Mouse (Mus musculus): Measurements from ENCODE around the gene Serpini1. TPM values are rescaled to one million over a fixed set of nuclear protein-coding genes. Genes with fewer than 3 reads are reported as not detected.

The Serpini1 gene
- polyA plus RNA-seq, 1 experiment from 2014 or later, result 22.3 TPM

DNA sequence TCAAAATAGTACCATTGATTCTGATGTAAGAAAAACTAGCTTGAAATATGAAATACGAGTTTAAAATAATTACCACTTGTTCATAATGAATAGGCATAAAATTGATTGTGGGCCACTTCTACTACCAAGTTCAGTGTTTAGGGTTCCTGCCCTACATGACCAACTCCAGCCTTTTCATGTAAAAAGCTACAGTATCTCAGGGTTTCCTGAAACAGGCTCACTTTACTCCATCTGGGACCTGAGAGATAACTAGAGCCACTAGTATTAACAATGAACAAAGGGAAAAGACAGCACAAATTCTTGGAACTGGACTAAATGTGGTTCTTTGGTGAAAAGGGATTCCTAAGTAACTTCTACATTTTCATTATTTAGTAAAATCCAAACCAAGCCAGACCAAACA, 13.1 kb upstream of the Serpini1 start:
- ATAC-seq (replicated peaks; ENCODE audit: low FRiP score) (no peak), DNase-seq (ENCODE audit: low spot score) (no peak)
- no peak overlapping the region for H3K27ac ChIP-seq (ENCODE audit: low read depth, low read length)
- H3K36me3 ChIP-seq (ENCODE audit: control insufficient read depth, insufficient read depth, low read length), result no peaks in the 10 kb centered on the region
- no peaks in the 10 kb centered on the region for H3K4me1 ChIP-seq (replicated peaks; ENCODE audit: control insufficient read depth, insufficient read depth, low read length)
- no peak overlapping the region for H3K4me2 ChIP-seq (ENCODE audit: low read depth, low read length, severe bottlenecking)
- WGBS, result 93% methylated on average over 1 of the region's 1 CpGs
- H3K4me3 ChIP-seq (ENCODE audit: low read depth, low read length), result no peak overlapping the region
- no peak overlapping the region for H3K9ac ChIP-seq (ENCODE audit: low read length)
- no peaks in the 10 kb centered on the region for H3K9me3 ChIP-seq (ENCODE audit: control insufficient read depth, low read length)
- no peaks in the 10 kb centered on the region for H3K27me3 ChIP-seq (ENCODE audit: control insufficient read depth, insufficient read depth, low read length)

DNA sequence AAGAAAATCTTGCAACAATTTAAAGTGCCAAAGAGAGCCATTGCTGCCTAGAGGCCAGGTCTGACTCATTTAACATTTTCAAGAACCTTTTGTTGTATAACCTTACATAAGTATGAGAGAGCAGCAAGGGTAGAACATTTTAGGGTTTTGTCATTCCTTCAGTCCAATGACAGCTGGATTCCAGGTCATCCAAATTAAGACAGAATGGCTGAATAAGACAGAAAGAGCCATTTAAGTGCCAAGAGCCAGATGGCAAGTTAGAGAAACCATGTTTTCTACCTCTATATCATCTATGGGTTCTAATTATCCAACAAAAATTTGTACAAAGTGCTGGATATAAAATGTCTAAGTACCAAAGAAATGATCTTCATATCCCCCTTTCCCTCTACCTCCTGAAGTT, 6.1 kb upstream of the Serpini1 start:
- H3K27me3 ChIP-seq (ENCODE audit: control insufficient read depth, insufficient read depth, low read length), result no peaks in the 10 kb centered on the region
- DNase-seq (ENCODE audit: low spot score) (no peak), ATAC-seq (replicated peaks; ENCODE audit: low FRiP score) (no peak)
- no peak overlapping the region for H3K27ac ChIP-seq (ENCODE audit: low read depth, low read length)
- H3K9ac ChIP-seq (ENCODE audit: low read length), result no peak overlapping the region
- H3K36me3 ChIP-seq (ENCODE audit: control insufficient read depth, insufficient read depth, low read length), result no peaks in the 10 kb centered on the region
- peaks cover 3% of the 10 kb centered on the region; the same call in 1 of the 2 replicates for H3K4me1 ChIP-seq (replicated peaks; ENCODE audit: control insufficient read depth, insufficient read depth, low read length)
- H3K4me2 ChIP-seq (ENCODE audit: low read depth, low read length, severe bottlenecking), result no peak overlapping the region
- H3K4me3 ChIP-seq (ENCODE audit: low read depth, low read length), result no peak overlapping the region
- H3K9me3 ChIP-seq (ENCODE audit: control insufficient read depth, low read length), result no peaks in the 10 kb centered on the region

DNA sequence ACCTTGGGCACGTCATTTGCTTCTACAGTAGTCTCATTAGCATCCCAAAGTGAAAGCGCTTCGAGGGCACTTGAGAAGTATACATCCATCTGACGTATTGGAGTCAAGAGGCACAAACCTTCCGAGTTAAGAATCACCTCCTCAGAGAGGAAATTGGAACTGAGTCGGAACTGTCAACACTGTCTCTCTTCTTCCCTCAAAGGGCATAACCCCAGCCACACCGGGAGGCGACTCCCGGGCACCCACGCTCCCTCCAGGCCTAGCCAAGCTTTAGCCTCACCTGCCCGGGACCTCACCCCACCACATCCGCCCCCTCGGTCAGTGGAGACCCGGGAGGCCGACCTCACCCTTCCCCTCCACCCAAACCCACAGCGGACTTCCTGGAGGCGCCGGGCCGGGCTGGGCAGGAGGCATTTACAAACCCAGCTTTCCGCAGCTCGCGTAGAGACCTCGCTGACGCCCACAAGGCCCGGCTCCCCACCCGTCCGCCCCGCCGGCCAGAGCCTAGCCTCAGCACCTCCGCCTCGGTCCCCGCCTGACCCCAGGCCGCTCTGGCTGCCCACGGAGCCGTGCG, 1.1 kb upstream of the Serpini1 start:
- Histone ChIP-seq H3K9ac (ENCODE audit: low read length) (peak overlapping the region; percentile 71), H3K4me1 (replicated peaks; ENCODE audit: control insufficient read depth, insufficient read depth, low read length) (peaks cover 3% of the 10 kb centered on the region; the same call in 1 of the 2 replicates), H3K4me3 (ENCODE audit: low read depth, low read length) (peak overlapping the region; percentile 88), H3K27me3 (ENCODE audit: control insufficient read depth, insufficient read depth, low read length) (no peaks in the 10 kb centered on the region), H3K9me3 (ENCODE audit: control insufficient read depth, low read length) (no peaks in the 10 kb centered on the region), H3K4me2 (ENCODE audit: low read depth, low read length, severe bottlenecking) (peak overlapping the region; percentile 73), H3K36me3 (ENCODE audit: control insufficient read depth, insufficient read depth, low read length) (no peaks in the 10 kb centered on the region), H3K27ac (ENCODE audit: low read depth, low read length) (peak overlapping the region; percentile 27; the same call in 1 of the 2 replicates)
- DNase-seq (ENCODE audit: low spot score) (no peak), ATAC-seq (replicated peaks; ENCODE audit: low FRiP score) (peak; percentile 4; the same call in 1 of the 2 replicates)
- under 1% methylated on average over 36 of the region's 36 CpGs for WGBS

DNA sequence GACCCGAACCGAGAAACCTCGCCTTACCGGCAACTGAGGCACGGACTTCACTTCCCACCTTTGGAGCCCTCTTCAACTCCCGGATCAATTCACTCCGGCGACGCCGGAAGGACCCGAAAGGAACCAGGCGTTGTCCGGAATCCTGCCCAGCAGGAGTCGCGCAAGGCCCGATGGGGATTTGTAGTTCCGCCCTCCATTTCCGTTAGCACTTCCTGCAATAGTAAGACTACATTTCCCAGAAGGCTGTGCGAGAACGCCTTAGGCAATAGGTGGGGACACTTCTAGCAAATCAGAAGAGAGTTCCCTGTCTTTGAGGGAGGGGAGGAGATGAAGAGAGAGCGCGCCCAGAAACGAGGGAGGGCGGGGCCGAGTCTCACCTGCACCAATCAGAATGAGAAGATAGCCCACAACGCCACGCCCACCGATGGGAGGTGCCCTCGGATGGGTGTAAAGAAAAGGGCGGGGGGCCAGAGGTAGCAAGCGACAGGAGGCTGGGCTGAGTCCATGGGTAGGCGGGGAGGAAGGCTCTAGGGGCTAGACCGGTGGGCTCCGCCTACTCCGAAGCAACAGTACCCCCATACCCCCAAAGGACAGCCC, 554 bp upstream of the Serpini1 start, which contains the start of gene Pdcd10:
Gene Pdcd10 (minus strand): TSS at position 162 of the 597 bp plus-strand sequence.
- DNase-seq (ENCODE audit: low spot score) (peak; percentile 100), ATAC-seq (replicated peaks; ENCODE audit: low FRiP score) (peak; percentile 97)
- Histone ChIP-seq H3K36me3 (ENCODE audit: control insufficient read depth, insufficient read depth, low read length) (no peaks in the 10 kb centered on the region), H3K27ac (ENCODE audit: low read depth, low read length) (peak within 1 kb of the TSS; percentile 70), H3K4me3 (ENCODE audit: low read depth, low read length) (peak within 1 kb of the TSS; percentile 88), H3K4me2 (ENCODE audit: low read depth, low read length, severe bottlenecking) (peak within 1 kb of the TSS; percentile 73), H3K27me3 (ENCODE audit: control insufficient read depth, insufficient read depth, low read length) (no peaks in the 10 kb centered on the region), H3K9me3 (ENCODE audit: control insufficient read depth, low read length) (no peaks in the 10 kb centered on the region), H3K4me1 (replicated peaks; ENCODE audit: control insufficient read depth, insufficient read depth, low read length) (peaks cover 3% of the 10 kb centered on the region; the same call in 1 of the 2 replicates), H3K9ac (ENCODE audit: low read length) (peak within 1 kb of the TSS; percentile 71)
- WGBS, result under 1% methylated on average over 35 of the region's 35 CpGs

DNA sequence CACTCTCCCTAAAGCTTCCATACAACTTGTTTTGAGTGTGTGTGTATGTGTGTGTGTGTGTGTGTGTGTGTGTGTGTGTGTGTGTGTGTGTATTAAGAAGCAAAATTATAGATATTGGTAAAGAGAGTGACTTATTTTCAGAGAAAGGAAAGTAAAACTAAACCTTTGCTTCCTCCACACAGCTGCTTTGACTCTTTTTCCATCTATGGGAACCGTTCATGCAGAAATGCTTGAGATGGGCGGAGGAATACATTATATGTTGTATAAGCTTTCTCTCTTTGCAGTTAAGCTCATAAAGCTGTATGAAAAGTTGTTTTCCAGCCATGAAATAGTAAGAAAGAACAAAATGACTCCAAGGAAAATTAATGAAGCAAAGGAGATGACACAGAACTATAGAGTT, 16.7 kb downstream of the Serpini1 start:
- Histone ChIP-seq H3K4me2 (ENCODE audit: low read depth, low read length, severe bottlenecking) (no peak overlapping the region), H3K27me3 (ENCODE audit: control insufficient read depth, insufficient read depth, low read length) (no peaks in the 10 kb centered on the region), H3K9me3 (ENCODE audit: control insufficient read depth, low read length) (no peaks in the 10 kb centered on the region), H3K36me3 (ENCODE audit: control insufficient read depth, insufficient read depth, low read length) (no peaks in the 10 kb centered on the region), H3K27ac (ENCODE audit: low read depth, low read length) (no peak overlapping the region), H3K4me3 (ENCODE audit: low read depth, low read length) (no peak overlapping the region), H3K4me1 (replicated peaks; ENCODE audit: control insufficient read depth, insufficient read depth, low read length) (no peaks in the 10 kb centered on the region), H3K9ac (ENCODE audit: low read length) (no peak overlapping the region)
- DNase-seq (ENCODE audit: low spot score), result no peak
- no peak for ATAC-seq (replicated peaks; ENCODE audit: low FRiP score)
- 70% methylated on average over 2 of the region's 2 CpGs for WGBS

DNA sequence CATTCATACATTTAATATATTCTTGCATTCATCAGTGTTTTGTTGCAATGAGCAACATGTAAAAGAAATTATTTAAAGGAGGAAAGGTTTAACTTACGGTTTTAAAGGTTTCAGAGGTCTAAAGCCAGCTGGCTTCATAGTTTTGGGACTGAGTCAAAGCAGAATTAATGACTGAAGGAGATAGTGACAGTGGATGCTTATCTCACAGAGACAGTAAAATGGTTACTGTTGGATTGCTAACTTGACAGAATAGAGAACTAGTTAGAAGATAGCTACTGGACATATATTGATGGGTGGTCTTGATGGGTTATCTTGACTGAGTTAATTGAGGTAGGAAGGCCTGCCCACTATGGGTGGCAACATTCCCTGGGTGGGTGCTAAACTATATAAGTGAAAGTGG, 18.2 kb downstream of the Serpini1 start:
- Histone ChIP-seq H3K9ac (ENCODE audit: low read length) (no peak overlapping the region), H3K27me3 (ENCODE audit: control insufficient read depth, insufficient read depth, low read length) (no peaks in the 10 kb centered on the region), H3K27ac (ENCODE audit: low read depth, low read length) (no peak overlapping the region), H3K36me3 (ENCODE audit: control insufficient read depth, insufficient read depth, low read length) (no peaks in the 10 kb centered on the region), H3K4me2 (ENCODE audit: low read depth, low read length, severe bottlenecking) (no peak overlapping the region), H3K4me1 (replicated peaks; ENCODE audit: control insufficient read depth, insufficient read depth, low read length) (no peaks in the 10 kb centered on the region), H3K4me3 (ENCODE audit: low read depth, low read length) (no peak overlapping the region), H3K9me3 (ENCODE audit: control insufficient read depth, low read length) (no peaks in the 10 kb centered on the region)
- ATAC-seq (replicated peaks; ENCODE audit: low FRiP score) (no peak), DNase-seq (ENCODE audit: low spot score) (no peak)
- 85% methylated on average over 1 of the region's 1 CpGs for WGBS

DNA sequence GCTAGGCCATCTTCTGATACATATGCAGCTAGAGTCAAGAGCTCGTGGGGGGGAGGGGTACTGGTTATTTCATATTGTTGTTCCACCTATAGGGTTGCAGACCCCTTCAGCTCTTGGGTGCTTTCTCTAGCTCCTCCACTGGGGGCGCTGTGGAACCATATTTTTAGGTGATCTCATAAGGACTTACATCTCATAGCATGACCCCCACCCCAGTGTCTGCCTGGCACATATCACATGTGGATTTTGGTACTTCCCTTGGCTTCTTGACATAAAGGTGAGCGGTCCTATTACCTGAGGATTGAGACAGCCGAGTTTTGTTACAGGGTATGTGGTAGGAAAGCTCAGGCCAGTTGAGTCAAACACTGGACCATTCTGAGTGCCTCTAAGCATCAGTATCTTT, 22.0 kb downstream of the Serpini1 start:
- H3K36me3 ChIP-seq (ENCODE audit: control insufficient read depth, insufficient read depth, low read length), result no peaks in the 10 kb centered on the region
- no peak overlapping the region for H3K4me2 ChIP-seq (ENCODE audit: low read depth, low read length, severe bottlenecking)
- H3K9ac ChIP-seq (ENCODE audit: low read length), result no peak overlapping the region
- DNase-seq (ENCODE audit: low spot score) (peak; percentile 54), ATAC-seq (replicated peaks; ENCODE audit: low FRiP score) (peak; percentile 33; the same call in 1 of the 2 replicates)
- no peaks in the 10 kb centered on the region for H3K27me3 ChIP-seq (ENCODE audit: control insufficient read depth, insufficient read depth, low read length)
- no peak overlapping the region for H3K27ac ChIP-seq (ENCODE audit: low read depth, low read length)
- H3K4me3 ChIP-seq (ENCODE audit: low read depth, low read length), result no peak overlapping the region
- no peaks in the 10 kb centered on the region for H3K4me1 ChIP-seq (replicated peaks; ENCODE audit: control insufficient read depth, insufficient read depth, low read length)
- WGBS, result 56% methylated on average over 4 of the region's 4 CpGs
- no peaks in the 10 kb centered on the region for H3K9me3 ChIP-seq (ENCODE audit: control insufficient read depth, low read length)

DNA sequence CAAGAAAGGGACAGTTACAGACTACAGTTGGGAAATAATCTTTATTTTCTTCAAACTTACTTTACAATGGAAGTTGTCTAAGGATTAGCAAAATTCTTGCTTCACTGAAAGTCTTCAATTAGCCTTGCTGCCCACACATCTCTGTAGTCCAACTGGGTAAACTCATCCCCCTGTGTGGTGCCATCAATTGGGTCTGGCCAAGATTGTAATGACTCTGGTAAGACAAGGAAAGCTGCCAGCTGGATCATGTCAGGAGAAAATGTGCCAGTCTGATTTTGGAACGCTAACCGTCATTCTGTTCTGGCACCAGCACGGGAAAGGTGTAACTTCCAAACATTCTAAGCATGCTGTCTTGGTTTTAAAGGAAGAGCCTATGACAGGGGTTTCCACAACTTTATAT, 25.9 kb downstream of the Serpini1 start:
- Histone ChIP-seq H3K4me1 (replicated peaks; ENCODE audit: control insufficient read depth, insufficient read depth, low read length) (no peaks in the 10 kb centered on the region), H3K9me3 (ENCODE audit: control insufficient read depth, low read length) (no peaks in the 10 kb centered on the region), H3K36me3 (ENCODE audit: control insufficient read depth, insufficient read depth, low read length) (no peaks in the 10 kb centered on the region), H3K9ac (ENCODE audit: low read length) (no peak overlapping the region), H3K4me3 (ENCODE audit: low read depth, low read length) (no peak overlapping the region), H3K27ac (ENCODE audit: low read depth, low read length) (no peak overlapping the region), H3K4me2 (ENCODE audit: low read depth, low read length, severe bottlenecking) (no peak overlapping the region), H3K27me3 (ENCODE audit: control insufficient read depth, insufficient read depth, low read length) (no peaks in the 10 kb centered on the region)
- 93% methylated on average over 3 of the region's 3 CpGs for WGBS
- DNase-seq (ENCODE audit: low spot score) (no peak), ATAC-seq (replicated peaks; ENCODE audit: low FRiP score) (no peak)

DNA sequence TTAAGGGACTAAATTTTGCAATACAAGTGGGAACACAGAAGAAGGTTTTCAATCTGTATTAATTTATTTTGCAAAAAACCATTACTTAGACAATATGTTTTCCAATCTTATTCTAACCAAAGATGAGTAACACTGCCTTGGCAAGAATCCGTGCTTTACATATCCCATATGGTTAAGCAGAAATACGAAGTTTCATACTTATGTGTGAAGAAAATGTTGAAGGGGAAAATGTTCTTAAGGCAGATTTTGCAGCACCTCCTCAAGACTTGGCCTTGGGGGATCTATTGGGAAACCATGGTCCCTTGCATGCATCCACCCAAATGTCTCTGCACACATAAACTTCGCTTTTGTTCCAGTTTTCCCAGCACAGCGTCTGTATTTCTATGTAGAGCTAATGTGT, 27.6 kb downstream of the Serpini1 start:
- H3K27ac ChIP-seq (ENCODE audit: low read depth, low read length), result no peak overlapping the region
- no peaks in the 10 kb centered on the region for H3K36me3 ChIP-seq (ENCODE audit: control insufficient read depth, insufficient read depth, low read length)
- WGBS, result 90% methylated on average over 4 of the region's 4 CpGs
- H3K27me3 ChIP-seq (ENCODE audit: control insufficient read depth, insufficient read depth, low read length), result no peaks in the 10 kb centered on the region
- no peaks in the 10 kb centered on the region for H3K4me1 ChIP-seq (replicated peaks; ENCODE audit: control insufficient read depth, insufficient read depth, low read length)
- H3K9ac ChIP-seq (ENCODE audit: low read length), result no peak overlapping the region
- no peaks in the 10 kb centered on the region for H3K9me3 ChIP-seq (ENCODE audit: control insufficient read depth, low read length)
- H3K4me3 ChIP-seq (ENCODE audit: low read depth, low read length), result no peak overlapping the region
- no peak for ATAC-seq (replicated peaks; ENCODE audit: low FRiP score)
- DNase-seq (ENCODE audit: low spot score), result no peak
- H3K4me2 ChIP-seq (ENCODE audit: low read depth, low read length, severe bottlenecking), result no peak overlapping the region
